Mouse (Mus musculus) liver, embryonic 12.5 days (tissue): ENCODE results near the gene Nfatc2. TPM values are rescaled to one million over a fixed set of nuclear protein-coding genes. Genes with fewer than 3 reads are reported as not detected.

Experiments
- ATAC-seq: fragments of 200-750 bp; cut with Nextera tagmentation; 2 replicates; pipeline ENCODE4 v1.8.0; 2017; ENCODE audit warnings: moderate number of reproducible peaks, mild to moderate bottlenecking, moderate library complexity
- H3K27ac ChIP-seq: fragments of 300-500 bp; sonication (generic); 2 replicates; pipeline ENCODE4 v1.5.1; 2016; ENCODE audit warnings: mild to moderate bottlenecking
- H3K27me3 ChIP-seq: fragments of 300-500 bp; sonication (generic); replicated peaks from 2 replicates; pipeline ENCODE4 v1.6.1; 2016; ENCODE audit warnings: mild to moderate bottlenecking, moderate library complexity
- H3K36me3 ChIP-seq: fragments of 300-500 bp; sonication (generic); 2 replicates; pipeline ENCODE4 v1.6.1; 2016; ENCODE audit warnings: mild to moderate bottlenecking, moderate library complexity
- H3K4me1 ChIP-seq: fragments of 300-500 bp; sonication (generic); 2 replicates; pipeline ENCODE4 v1.6.1; 2016
- H3K4me2 ChIP-seq: fragments of 300-500 bp; sonication (generic); 2 replicates; pipeline ENCODE4 v1.6.1; 2016; ENCODE audit warnings: mild to moderate bottlenecking, moderate library complexity
- H3K4me3 ChIP-seq: fragments of 300-500 bp; sonication (generic); 2 replicates; pipeline ENCODE4 v1.5.1; 2016; ENCODE audit warnings: mild to moderate bottlenecking, moderate library complexity
- H3K9ac ChIP-seq: fragments of 300-500 bp; sonication (generic); 2 replicates; pipeline ENCODE4 v1.6.1; 2016; ENCODE audit warnings: mild to moderate bottlenecking, moderate library complexity
- H3K9me3 ChIP-seq: fragments of 300-500 bp; sonication (generic); replicated peaks from 2 replicates; pipeline ENCODE4 v1.6.1; 2016; ENCODE audit warnings: mild to moderate bottlenecking, moderate library complexity
- WGBS: fragments of 180-500 bp; shearing (Covaris S2); methylation state at CpG from one replicate; pipeline ENCODE4 v1.1.7; 2016; ENCODE audit not compliant: insufficient replicate concordance; 5-methylcytosine and 5-hydroxymethylcytosine counted together
- microRNA-seq: library from miRNA; unstranded; fragments of <30 nt; microRNA quantifications from one replicate; pipeline ENCODE4, GENCODE M21; 2017
- polyA plus RNA-seq: library from polyadenylated mRNA; unstranded; fragments of >200 nt; fragmentation: Nextera tagmentation; extraction: Ambion mirVana; gene quantifications from 2 replicates; pipeline ENCODE4 v1.2.1, GENCODE M21; 2016

The Nfatc2 gene
- polyA plus RNA-seq, 1 experiment from 2014 or later: 0.29 TPM

DNA sequence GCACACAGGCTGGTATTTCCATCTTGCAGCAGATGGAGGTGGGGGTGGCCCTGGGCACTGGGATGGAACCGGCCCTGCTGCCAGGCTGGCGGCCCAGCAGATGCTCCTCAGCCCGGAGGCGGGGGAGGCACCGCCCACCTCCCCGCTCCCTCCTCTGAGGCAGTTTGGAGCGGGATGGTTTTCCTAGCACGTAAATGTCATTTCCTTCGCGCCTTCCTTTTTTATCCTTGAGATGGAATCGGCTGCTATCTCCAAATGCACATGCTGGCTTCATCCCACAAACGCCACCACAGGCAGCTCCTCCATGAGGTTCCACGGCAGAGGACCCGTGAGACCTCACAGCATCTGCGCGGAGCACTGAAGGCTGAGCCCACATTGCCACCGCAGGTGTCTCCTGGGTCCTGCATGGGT, 160.5 kb downstream of the Nfatc2 start:
- no peak overlapping the region for H3K4me3 ChIP-seq
- H3K4me2 ChIP-seq: no peak overlapping the region
- peaks cover 11% of the 10 kb centered on the region for H3K9me3 ChIP-seq
- no peak overlapping the region for H3K9ac ChIP-seq
- 73% methylated on average over 17 of the region's 17 CpGs for WGBS
- H3K4me1 ChIP-seq: no peaks in the 10 kb centered on the region
- no peak overlapping the region for H3K27ac ChIP-seq
- H3K27me3 ChIP-seq: peaks cover 27% of the 10 kb centered on the region
- ATAC-seq: no peak
- H3K36me3 ChIP-seq: no peaks in the 10 kb centered on the region

DNA sequence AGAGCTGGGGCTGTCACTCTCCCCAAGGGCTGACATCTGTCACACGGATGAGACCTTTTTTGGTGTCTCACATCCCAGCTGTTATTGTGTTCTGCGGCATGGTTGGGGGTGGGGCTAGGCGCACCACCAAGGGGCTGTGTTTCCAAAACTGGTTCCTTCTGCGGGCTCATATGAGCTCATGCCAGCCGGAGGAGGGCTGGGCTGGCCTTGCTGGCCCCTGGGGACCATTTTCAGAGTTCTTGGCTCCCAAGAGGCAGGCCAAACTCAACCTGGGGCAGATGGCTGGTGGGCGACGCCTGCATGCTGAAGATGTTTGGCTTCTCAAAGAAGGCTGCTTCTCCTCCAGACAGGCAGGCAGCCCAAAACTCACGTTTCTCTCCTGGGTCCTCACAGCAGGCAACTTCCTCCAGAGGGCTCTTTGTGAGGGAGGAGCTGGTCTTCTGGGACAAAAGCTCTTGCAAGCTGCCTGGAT, 162.4 kb downstream of the Nfatc2 start:
- Histone ChIP-seq H3K27ac (no peak overlapping the region), H3K4me1 (no peaks in the 10 kb centered on the region), H3K27me3 (peaks cover 13% of the 10 kb centered on the region; the same call in 1 of the 2 replicates), H3K9ac (no peak overlapping the region), H3K4me3 (no peak overlapping the region), H3K4me2 (no peak overlapping the region), H3K36me3 (no peaks in the 10 kb centered on the region), H3K9me3 (peaks cover 11% of the 10 kb centered on the region)
- ATAC-seq: no peak
- 37% methylated on average over 8 of the region's 8 CpGs for WGBS

DNA sequence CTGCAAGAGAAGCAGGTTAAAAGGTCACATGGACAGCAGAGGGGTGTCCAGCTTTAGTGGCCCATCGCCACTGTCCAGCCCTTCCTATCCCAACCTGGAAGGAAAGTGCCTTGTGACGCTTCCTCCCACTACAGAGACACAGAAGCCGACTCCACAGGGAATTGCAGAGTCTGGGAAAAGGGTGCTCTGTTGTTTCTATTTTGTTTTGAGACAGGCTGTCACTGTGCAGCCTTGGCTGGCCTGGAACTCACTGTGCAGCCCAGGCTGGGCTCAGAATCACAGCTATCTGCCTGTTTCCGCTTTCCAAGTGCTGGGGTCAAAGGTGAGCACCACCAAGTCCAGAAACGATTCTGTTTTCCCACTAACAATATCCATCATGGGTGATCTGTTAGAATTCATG, 167.3 kb downstream of the Nfatc2 start:
- H3K4me1 ChIP-seq: no peaks in the 10 kb centered on the region
- no peak for ATAC-seq
- no peak overlapping the region for H3K4me2 ChIP-seq
- H3K4me3 ChIP-seq: no peak overlapping the region
- H3K27me3 ChIP-seq: 0 out of 2 replicates have a peak, but pooled peaks cover 5% of the 10 kb centered on the region
- H3K9me3 ChIP-seq: peaks cover 5% of the 10 kb centered on the region; the same call in 1 of the 2 replicates
- no peak overlapping the region for H3K9ac ChIP-seq
- no peak overlapping the region for H3K27ac ChIP-seq
- no peaks in the 10 kb centered on the region for H3K36me3 ChIP-seq
- WGBS: 60% methylated on average over 5 of the region's 5 CpGs

DNA sequence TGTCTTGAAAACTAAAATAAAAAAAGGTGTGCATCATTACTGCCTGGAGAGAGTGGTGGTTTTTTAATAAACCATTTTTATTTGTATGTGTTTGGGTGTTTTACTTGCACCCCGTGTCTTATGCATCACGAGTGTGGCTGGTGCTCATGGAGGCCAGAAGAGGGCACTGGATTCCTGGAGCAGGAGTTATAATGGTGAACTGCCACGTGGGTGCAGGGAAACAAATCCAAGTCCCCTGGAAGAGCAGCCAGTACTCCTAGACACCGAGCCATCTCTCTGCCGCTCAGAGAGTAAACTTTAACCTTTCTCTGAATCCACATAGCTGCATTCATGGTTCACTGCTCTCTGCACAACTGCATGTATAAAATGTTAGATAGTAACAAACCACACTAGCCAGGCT, 168.1 kb downstream of the Nfatc2 start:
- no peak for ATAC-seq
- Histone ChIP-seq H3K27ac (no peak overlapping the region), H3K4me2 (no peak overlapping the region), H3K36me3 (no peaks in the 10 kb centered on the region), H3K4me1 (no peaks in the 10 kb centered on the region), H3K9me3 (peaks cover 7% of the 10 kb centered on the region; the same call in 1 of the 2 replicates), H3K4me3 (no peak overlapping the region), H3K27me3 (0 out of 2 replicates have a peak, but pooled peaks cover 5% of the 10 kb centered on the region), H3K9ac (no peak overlapping the region)
- 58% methylated on average over 5 of the region's 5 CpGs for WGBS

DNA sequence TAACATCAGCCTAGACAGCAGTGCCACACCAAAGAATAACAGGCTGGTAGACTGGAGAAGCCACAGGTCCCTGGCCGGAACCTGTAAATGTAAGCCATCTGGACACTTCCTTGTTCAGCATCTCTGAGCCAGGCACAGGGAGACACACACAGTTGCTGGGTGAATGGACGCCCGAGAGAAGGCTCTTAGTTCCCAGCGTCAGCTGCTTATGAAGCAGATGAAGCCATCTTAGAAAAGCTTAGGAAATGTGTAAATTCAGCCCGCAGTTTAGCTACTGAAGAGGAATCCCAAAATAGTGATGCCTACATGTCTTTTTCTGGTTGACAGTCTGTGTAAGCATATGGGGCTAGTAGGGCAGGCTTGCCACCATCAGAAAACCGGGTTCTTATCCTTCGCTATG, 169.1 kb downstream of the Nfatc2 start:
- Histone ChIP-seq H3K36me3 (no peaks in the 10 kb centered on the region), H3K9me3 (peaks cover 16% of the 10 kb centered on the region; the same call in 1 of the 2 replicates), H3K4me3 (no peak overlapping the region), H3K9ac (no peak overlapping the region), H3K27ac (no peak overlapping the region), H3K4me2 (no peak overlapping the region), H3K27me3 (no peaks in the 10 kb centered on the region), H3K4me1 (no peaks in the 10 kb centered on the region)
- WGBS: 76% methylated on average over 7 of the region's 7 CpGs
- ATAC-seq: no peak

DNA sequence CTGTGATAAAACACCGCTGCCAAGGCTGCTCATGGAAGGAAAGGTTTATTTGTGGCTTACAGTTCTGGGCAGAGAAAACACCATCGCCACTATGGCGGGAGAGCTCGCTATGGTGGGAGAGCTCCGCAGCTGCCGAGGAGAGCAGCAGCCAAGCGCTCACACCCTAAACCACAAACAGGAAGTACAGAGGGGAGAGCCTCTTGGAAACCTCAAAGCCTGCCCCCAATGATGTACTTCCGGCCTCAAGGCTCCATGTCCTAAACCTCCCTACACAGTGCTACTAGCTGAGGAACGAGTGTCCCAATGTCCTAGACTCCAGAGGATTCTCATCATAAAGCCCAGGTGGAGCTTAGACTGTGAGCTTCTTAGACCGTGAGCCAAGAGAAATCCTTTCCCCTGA, 171.9 kb downstream of the Nfatc2 start:
- H3K9me3 ChIP-seq: peaks cover 19% of the 10 kb centered on the region; the same call in 1 of the 2 replicates
- H3K27ac ChIP-seq: no peak overlapping the region
- WGBS: 36% methylated on average over 10 of the region's 10 CpGs

DNA sequence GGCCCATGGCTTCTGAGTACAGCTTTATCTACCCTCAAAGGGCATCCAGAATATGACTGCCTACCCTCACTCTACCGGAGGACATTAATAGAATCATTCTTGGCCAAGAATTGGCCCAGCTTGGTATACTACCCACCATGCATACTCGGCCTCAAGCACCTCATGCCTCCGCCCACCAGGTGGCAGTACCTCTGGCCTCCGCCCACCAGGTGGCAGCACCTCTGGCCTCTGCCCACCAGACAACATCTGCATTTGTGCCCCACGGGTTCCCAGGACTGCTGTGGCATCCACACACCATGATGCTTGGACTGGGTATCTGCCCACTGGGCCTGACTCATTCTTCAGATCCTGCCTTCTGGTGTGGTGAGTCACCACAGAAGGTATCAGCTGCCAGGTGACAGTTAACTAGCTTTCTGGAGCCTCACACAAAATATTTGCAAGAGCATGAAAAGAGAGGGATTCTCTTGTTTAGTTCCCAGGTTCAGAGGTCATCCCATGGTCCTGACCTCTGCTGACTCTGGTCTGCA, 173.0 kb downstream of the Nfatc2 start:
- ATAC-seq: no peak
- Histone ChIP-seq H3K27me3 (0 out of 2 replicates have a peak, but pooled peaks cover 6% of the 10 kb centered on the region), H3K4me3 (no peak overlapping the region), H3K9me3 (peaks cover 19% of the 10 kb centered on the region; the same call in 1 of the 2 replicates), H3K27ac (no peak overlapping the region), H3K4me2 (no peak overlapping the region), H3K36me3 (no peaks in the 10 kb centered on the region), H3K4me1 (no peaks in the 10 kb centered on the region), H3K9ac (no peak overlapping the region)
- WGBS: 76% methylated on average over 5 of the region's 5 CpGs

More for the DNA sequence above, 171.9 kb downstream of the Nfatc2 start:
- H3K36me3 ChIP-seq: no peaks in the 10 kb centered on the region
- no peaks in the 10 kb centered on the region for H3K4me1 ChIP-seq
- H3K4me3 ChIP-seq: no peak overlapping the region
- H3K27me3 ChIP-seq: 0 out of 2 replicates have a peak, but pooled peaks cover 6% of the 10 kb centered on the region
- H3K4me2 ChIP-seq: no peak overlapping the region
- no peak overlapping the region for H3K9ac ChIP-seq
- ATAC-seq: no peak

Small RNA genes lying within 50 kb of the gene (microRNA-seq; reads per million reads assigned to microRNA genes)
- gene Mir7004: not detected

Other genes with a start within 250 kb of the Nfatc2 start
- gene Atp9a, start 140.8 kb upstream of the Nfatc2 start, polyA plus RNA-seq: 3.7 and 4.3 TPM in 2 replicates
- gene Sall4, start 166.3 kb upstream of the Nfatc2 start, polyA plus RNA-seq: 8.5 and 9.3 TPM in 2 replicates